Mouse (Mus musculus): Measurements from ENCODE around the gene Usp29. TPM values are rescaled to one million over a fixed set of nuclear protein-coding genes. Genes with fewer than 3 reads are reported as not detected.
A peak's percentile ranks its signal among the peaks of the same experiment; 100 is the strongest.

The Usp29 gene
- total and polyA plus RNA-seq, 2 experiments from 2014 or later, result 43.3 to 101 TPM

- ATAC-seq (ENCODE audit: low FRiP score), result no peak
- peak; percentile 55 for DNase-seq (ENCODE audit: low spot score)
- 37% methylated on average over 15 of the region's 15 CpGs for WGBS
Measured at GRCm38 (mm10) chr7:6730801-6731200, 423 bp downstream of the Usp29 start.

GRCm38 (mm10) chr7:6731373-6731772 is 995 bp downstream of the Usp29 start:
- peak overlapping the region; percentile 86 for H3K27ac ChIP-seq (ENCODE audit: low read depth, low read length)
- H3K4me3 ChIP-seq (ENCODE audit: low read depth, low read length), result peak overlapping the region; percentile 53
- H3K9me3 ChIP-seq (ENCODE audit: low read length), result peaks cover 3% of the 10 kb centered on the region; the same call in 1 of the 2 replicates
- H3K36me3 ChIP-seq (ENCODE audit: insufficient read depth, low read length), result no peaks in the 10 kb centered on the region
- H3K27me3 ChIP-seq (ENCODE audit: insufficient read depth, low read length), result no peaks in the 10 kb centered on the region
- no peaks in the 10 kb centered on the region for H3K4me1 ChIP-seq (ENCODE audit: insufficient read depth, low read length)
- WGBS, result 37% methylated on average over 3 of the region's 3 CpGs
- peak overlapping the region; percentile 60 for H3K9ac ChIP-seq (replicated peaks; ENCODE audit: low read length, poor library complexity, severe bottlenecking)
- no peak for ATAC-seq (ENCODE audit: low FRiP score)
- peak overlapping the region; percentile 45; the same call in 1 of the 2 replicates for H3K4me2 ChIP-seq (ENCODE audit: low read depth, low read length, poor library complexity, severe bottlenecking)
- DNase-seq (ENCODE audit: low spot score), result no peak
- TF ChIP-seq CTCF (IDR thresholded peaks at IDR 0.05), result no peak

More at GRCm38 (mm10) chr7:6730801-6731200, 423 bp downstream of the Usp29 start:
- Histone ChIP-seq H3K9me3 (ENCODE audit: low read length) (peaks cover 3% of the 10 kb centered on the region; the same call in 1 of the 2 replicates), H3K4me3 (ENCODE audit: low read depth, low read length) (peak overlapping the region; percentile 53), H3K36me3 (ENCODE audit: insufficient read depth, low read length) (no peaks in the 10 kb centered on the region), H3K4me1 (ENCODE audit: insufficient read depth, low read length) (no peaks in the 10 kb centered on the region), H3K27ac (ENCODE audit: low read depth, low read length) (peak overlapping the region; percentile 86), H3K9ac (replicated peaks; ENCODE audit: low read length, poor library complexity, severe bottlenecking) (peak overlapping the region; percentile 60), H3K27me3 (ENCODE audit: insufficient read depth, low read length) (no peaks in the 10 kb centered on the region), H3K4me2 (ENCODE audit: low read depth, low read length, poor library complexity, severe bottlenecking) (peak overlapping the region; percentile 45)
- no peak for TF ChIP-seq CTCF (IDR thresholded peaks at IDR 0.05)

- Histone ChIP-seq H3K4me1 (ENCODE audit: insufficient read depth, low read length) (no peaks in the 10 kb centered on the region), H3K27me3 (ENCODE audit: insufficient read depth, low read length) (no peaks in the 10 kb centered on the region), H3K27ac (ENCODE audit: low read depth, low read length) (peak overlapping the region; percentile 55; the same call in 1 of the 2 replicates), H3K9ac (replicated peaks; ENCODE audit: low read length, poor library complexity, severe bottlenecking) (peak overlapping the region; percentile 60), H3K4me2 (ENCODE audit: low read depth, low read length, poor library complexity, severe bottlenecking) (peak overlapping the region; percentile 44), H3K36me3 (ENCODE audit: insufficient read depth, low read length) (no peaks in the 10 kb centered on the region), H3K4me3 (ENCODE audit: low read depth, low read length) (peak overlapping the region; percentile 53), H3K9me3 (ENCODE audit: low read length) (peaks cover 3% of the 10 kb centered on the region; the same call in 1 of the 2 replicates)
- ATAC-seq (ENCODE audit: low FRiP score) (no peak), DNase-seq (ENCODE audit: low spot score) (no peak)
- WGBS, result 44% methylated on average over 4 of the region's 4 CpGs
- no peak for TF ChIP-seq CTCF (IDR thresholded peaks at IDR 0.05)
Measured at GRCm38 (mm10) chr7:6731930-6732329, 1.6 kb downstream of the Usp29 start.

GRCm38 (mm10) chr7:6736060-6736459 is 5.7 kb downstream of the Usp29 start:
- TF ChIP-seq CTCF (IDR thresholded peaks at IDR 0.05), result no peak
- no peak for ATAC-seq (ENCODE audit: low FRiP score)
- WGBS, result 92% methylated on average over 1 of the region's 1 CpGs
- no peak overlapping the region for H3K27ac ChIP-seq (ENCODE audit: low read depth, low read length)
- no peaks in the 10 kb centered on the region for H3K36me3 ChIP-seq (ENCODE audit: insufficient read depth, low read length)
- H3K9ac ChIP-seq (replicated peaks; ENCODE audit: low read length, poor library complexity, severe bottlenecking), result no peak overlapping the region
- DNase-seq (ENCODE audit: low spot score), result no peak
- no peaks in the 10 kb centered on the region for H3K4me1 ChIP-seq (ENCODE audit: insufficient read depth, low read length)
- H3K4me3 ChIP-seq (ENCODE audit: low read depth, low read length), result peak overlapping the region; percentile 12; the same call in 1 of the 2 replicates
- H3K9me3 ChIP-seq (ENCODE audit: low read length), result no peaks in the 10 kb centered on the region
- H3K27me3 ChIP-seq (ENCODE audit: insufficient read depth, low read length), result no peaks in the 10 kb centered on the region
- 0 out of 2 replicates have a peak overlapping the region, but pooled peaks have one; percentile 7 for H3K4me2 ChIP-seq (ENCODE audit: low read depth, low read length, poor library complexity, severe bottlenecking)

- 73% methylated on average over 10 of the region's 10 CpGs for WGBS
Measured at GRCm38 (mm10) chr7:6744281-6744904, 14.0 kb downstream of the Usp29 start.

GRCm38 (mm10) chr7:6749196-6749595 is 18.8 kb downstream of the Usp29 start:
- DNase-seq (ENCODE audit: low spot score), result peak; percentile 57
- Histone ChIP-seq H3K9ac (replicated peaks; ENCODE audit: low read length, poor library complexity, severe bottlenecking) (no peak overlapping the region), H3K27me3 (ENCODE audit: insufficient read depth, low read length) (no peaks in the 10 kb centered on the region), H3K4me2 (ENCODE audit: low read depth, low read length, poor library complexity, severe bottlenecking) (no peak overlapping the region), H3K36me3 (ENCODE audit: insufficient read depth, low read length) (no peaks in the 10 kb centered on the region), H3K4me3 (ENCODE audit: low read depth, low read length) (no peak overlapping the region), H3K27ac (ENCODE audit: low read depth, low read length) (no peak overlapping the region), H3K4me1 (ENCODE audit: insufficient read depth, low read length) (peaks cover 11% of the 10 kb centered on the region; the same call in 1 of the 2 replicates), H3K9me3 (ENCODE audit: low read length) (no peaks in the 10 kb centered on the region)
- no peak for TF ChIP-seq CTCF (IDR thresholded peaks at IDR 0.05)
- ATAC-seq (ENCODE audit: low FRiP score), result no peak
- WGBS, result 47% methylated on average over 7 of the region's 7 CpGs

More at GRCm38 (mm10) chr7:6744281-6744904, 14.0 kb downstream of the Usp29 start:
- no peaks in the 10 kb centered on the region for H3K36me3 ChIP-seq (ENCODE audit: insufficient read depth, low read length)
- H3K9ac ChIP-seq (replicated peaks; ENCODE audit: low read length, poor library complexity, severe bottlenecking), result no peak overlapping the region
- no peaks in the 10 kb centered on the region for H3K9me3 ChIP-seq (ENCODE audit: low read length)
- no peak for ATAC-seq (ENCODE audit: low FRiP score)
- H3K27ac ChIP-seq (ENCODE audit: low read depth, low read length), result no peak overlapping the region
- DNase-seq (ENCODE audit: low spot score), result no peak
- H3K4me1 ChIP-seq (ENCODE audit: insufficient read depth, low read length), result no peaks in the 10 kb centered on the region
- no peak for TF ChIP-seq CTCF (IDR thresholded peaks at IDR 0.05)
- no peak overlapping the region for H3K4me3 ChIP-seq (ENCODE audit: low read depth, low read length)
- no peaks in the 10 kb centered on the region for H3K27me3 ChIP-seq (ENCODE audit: insufficient read depth, low read length)
- H3K4me2 ChIP-seq (ENCODE audit: low read depth, low read length, poor library complexity, severe bottlenecking), result no peak overlapping the region
